Mouse (Mus musculus) gonadal fat pad, adult 2 months (tissue): ENCODE measurements at regions not wholly inside any gene's neighbourhood (a gene's known extent, or its start where the extent isn't known, plus 50 kb on each side); places are given as distances from the start of the nearest gene placed in this dataset.
"Not testable (repeated sequence)": the region's sequence is repeated elsewhere in the genome, so short reads cannot be mapped to it uniquely, and the experiment has no call there.

Source experiments
- DNase-seq: peaks from one replicate; pipeline ENCODE4 v3.0.0-alpha.2; 2012; ENCODE audit warnings: low read depth

DNA sequence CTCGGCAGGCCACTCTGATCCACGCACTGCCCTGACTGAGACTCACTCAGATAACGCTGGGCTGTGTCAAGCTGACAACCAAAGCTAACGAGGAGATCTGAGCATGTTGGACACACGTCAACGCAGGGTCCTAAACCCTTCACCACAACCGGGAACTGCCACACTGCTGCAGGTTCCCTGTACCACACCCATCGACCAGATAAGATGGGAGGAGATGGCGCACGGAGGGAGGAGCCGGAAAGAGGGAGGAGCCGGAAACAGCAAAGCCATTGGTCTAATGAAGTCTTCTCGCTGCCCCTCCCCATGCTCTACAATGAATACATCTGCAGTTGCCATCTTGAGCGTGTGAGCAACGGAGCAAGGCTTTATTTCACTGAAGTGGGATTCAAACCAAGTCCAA, 182.9 kb upstream of the Rpl38 start:
- DNase-seq = no peak

DNA sequence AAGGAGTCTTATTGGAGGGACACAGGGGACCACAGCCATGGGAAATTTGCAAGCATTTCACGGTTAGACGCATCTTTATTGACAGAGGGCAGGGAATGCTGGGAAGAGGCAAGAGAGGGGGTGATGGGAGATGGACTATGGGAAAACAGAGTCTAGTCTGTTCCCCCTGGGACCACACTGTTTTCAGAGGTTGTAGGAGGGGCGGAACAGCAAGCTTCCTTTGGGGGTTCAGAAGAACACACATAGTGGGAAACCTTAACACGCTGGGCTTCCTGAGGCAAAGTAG, 183.7 kb upstream of the Rpl38 start:
- no peak for DNase-seq

DNA sequence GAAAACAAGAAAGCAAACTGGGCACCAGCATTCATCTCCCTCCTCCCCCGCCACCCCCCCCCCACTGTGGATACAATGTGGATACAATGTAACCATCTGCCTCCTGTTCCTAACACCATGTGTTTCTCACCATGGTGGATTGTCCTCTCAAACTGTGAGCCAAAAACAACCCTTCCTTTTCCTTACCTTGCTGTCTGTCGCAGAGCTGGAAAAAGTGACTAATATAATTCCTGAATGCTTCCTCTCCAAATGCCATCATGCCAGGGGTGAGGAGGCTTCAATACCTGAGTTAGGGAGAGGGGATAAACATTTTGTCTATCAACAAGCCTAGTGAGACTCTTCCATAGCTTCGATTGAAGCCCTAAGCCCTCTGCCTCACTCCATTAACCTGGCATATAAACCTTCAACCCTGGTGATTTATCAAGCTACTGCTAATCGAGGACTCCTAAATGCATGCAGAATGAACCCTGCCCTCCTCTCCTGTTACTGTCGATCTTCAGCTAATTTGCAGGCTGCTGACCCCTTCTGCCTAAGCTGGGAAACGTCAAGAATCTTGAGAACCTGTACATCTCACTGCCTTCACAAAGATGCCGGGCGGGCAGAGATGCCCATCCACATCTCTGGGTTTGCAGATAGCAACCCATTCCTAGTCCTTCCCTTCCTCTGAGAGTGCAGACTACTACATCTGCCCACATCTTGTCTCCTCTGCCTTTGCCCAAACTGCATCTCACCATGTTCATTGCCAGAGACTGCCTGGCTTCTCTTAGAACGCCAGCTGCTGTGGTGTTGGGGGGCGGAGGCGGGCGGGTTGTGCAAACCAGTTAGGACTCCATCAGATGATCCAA, 184.3 kb upstream of the Rpl38 start:
- DNase-seq = no peak

DNA sequence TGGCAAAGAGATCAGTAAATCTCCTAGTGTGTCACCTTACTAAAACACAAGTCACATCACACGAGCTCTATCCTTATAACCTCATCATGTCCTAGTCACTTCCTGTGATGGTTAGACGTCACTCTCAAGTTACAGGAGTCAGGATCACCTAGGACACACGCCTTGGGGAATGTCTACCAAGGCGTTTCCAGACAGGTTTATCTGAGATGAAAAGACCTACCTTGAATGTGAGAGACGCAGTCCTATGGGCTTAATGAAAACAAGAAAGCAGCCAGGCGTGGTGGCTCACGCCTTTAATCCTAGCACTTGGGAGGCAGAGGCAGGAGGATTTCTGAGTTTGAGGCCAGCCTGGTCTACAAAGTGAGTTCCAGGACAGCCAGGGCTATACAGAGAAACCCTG, 185.0 kb upstream of the Rpl38 start:
- DNase-seq = not testable (repeated sequence)

DNA sequence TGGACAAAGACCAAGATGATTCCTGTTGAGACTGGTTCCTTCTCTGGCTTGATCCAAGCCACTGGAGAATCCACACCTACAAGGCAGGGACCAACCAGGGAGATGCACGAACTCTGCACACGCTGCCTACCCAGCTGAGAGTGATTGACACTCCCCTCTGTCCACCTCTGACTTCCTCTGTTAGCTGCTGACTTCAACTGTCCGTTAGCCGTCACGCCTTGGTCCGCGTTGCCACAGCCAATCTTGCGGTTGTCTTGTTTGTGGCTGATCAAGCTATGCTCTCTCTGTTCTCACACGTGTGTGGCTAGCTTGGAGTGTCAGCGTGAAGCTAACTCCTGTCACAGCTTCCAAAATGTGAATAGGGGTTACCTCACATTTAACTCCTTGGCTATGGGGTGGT, 186.3 kb upstream of the Rpl38 start:
- DNase-seq = no peak

DNA sequence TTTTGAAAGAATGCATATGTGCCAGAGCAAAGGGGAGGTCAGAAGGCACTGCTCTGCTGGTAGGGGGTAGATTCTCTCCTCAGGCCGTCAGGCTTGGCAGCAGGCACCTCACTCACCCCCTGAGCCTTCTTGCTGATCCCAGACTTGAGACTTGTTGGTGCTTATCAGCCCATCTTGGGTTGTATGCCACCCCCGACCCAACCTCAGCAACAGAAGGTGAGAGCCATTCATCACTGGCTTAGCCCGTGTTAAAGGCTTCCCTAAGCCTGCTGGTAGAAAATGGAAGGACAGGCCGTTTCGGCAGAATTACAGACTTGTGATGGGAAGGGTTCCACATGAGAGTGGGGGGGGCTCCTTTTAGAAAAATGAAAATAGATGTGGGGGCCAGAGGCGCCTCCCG, 187.3 kb upstream of the Rpl38 start:
- DNase-seq = no peak

DNA sequence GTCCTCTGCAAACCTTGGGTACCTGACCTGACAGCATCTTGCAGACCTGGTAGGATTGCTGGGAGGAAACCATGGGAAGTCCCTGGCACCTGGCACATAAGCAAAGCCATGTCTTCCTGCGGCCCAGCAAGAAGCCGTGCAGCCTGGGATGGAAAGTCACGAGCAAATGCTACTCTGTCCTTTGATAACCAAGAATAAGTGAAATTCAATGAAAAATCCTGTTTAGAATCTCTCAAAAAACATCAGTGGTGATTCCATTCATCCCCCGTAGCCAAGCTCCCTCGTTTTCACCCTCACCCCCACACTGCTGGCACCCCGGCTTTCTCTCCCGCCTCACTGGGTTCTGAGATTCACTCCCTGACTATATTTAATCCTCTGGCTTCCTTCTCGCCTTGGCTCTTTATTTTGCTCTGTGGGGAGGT, 188.2 kb upstream of the Rpl38 start:
- DNase-seq = no peak

DNA sequence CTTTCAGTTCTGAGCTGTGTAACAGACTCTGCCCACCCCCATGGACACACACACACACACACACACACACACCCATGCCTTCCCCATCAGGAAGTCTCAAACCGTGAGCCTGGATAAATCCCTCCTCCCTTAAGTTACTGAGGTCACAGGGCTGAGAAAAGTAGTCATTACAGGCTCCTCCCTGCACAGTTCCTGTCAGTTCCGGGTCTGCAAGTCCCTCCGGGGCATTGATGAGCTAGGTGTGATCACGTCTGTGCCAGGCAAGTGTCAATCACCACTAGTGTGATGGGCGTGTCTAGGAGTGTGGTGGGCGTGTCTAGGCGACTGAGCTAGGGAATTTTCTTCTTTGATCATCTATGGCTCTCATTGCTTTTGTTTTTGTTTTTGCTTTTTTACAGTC, 189.6 kb upstream of the Rpl38 start:
- no peak for DNase-seq

DNA sequence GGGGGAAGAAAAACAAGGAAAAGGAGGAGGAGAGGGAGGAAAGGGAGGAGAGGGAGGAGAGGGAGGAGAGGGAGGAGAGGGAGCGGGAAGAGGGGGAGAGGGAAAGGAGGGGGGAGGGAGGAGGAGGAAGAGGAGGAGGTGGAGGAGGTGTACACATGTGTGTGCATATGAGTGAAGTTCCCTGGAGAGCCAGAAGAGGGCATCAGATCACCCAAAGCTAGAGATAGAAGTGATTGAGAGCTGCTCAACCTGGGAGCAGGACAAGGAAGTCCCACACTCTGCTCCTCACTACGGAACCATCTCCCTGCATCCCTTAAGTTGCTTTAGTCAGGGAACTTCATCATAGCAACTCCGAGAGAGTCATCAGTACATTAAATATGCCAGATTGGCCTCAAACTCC, 191.0 kb upstream of the Rpl38 start:
- no peak for DNase-seq

DNA sequence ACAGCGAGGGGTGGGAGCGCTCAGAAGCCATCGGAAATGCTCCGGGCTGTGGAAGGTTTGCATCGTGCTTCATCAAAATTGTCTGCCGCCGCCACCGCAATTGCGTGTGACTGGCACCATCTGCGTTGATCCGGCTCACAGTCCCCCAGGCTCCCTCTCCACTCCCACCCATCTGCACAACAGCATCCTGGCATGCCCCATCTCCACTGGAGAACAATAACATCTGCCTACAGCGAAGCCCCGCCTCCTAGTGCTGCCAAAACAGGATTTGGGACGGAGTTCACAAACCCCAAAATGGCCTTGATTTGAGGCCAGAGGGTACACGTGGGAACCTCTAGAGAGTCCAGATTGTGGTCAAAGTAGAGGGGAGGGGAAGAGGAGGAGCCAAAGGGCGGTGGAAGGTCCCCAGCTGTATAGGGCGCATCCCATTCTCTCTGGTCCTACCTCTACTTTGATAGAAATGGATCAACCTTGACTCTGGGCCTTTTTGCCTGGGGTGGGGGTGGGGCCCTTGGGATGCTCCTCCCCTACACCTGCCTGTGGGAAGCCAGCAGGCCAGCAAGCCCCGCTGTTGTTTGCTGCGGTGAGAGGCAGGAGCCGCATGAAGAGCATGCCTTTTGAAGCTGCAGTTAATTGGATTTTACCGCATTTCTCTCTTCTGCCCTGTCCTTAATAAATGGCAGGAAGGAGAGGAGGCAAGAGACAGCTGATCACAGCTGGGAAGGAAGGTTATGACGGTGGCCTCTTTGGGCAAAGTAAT, 195.6 kb upstream of the Rpl38 start:
- DNase-seq = no peak

DNA sequence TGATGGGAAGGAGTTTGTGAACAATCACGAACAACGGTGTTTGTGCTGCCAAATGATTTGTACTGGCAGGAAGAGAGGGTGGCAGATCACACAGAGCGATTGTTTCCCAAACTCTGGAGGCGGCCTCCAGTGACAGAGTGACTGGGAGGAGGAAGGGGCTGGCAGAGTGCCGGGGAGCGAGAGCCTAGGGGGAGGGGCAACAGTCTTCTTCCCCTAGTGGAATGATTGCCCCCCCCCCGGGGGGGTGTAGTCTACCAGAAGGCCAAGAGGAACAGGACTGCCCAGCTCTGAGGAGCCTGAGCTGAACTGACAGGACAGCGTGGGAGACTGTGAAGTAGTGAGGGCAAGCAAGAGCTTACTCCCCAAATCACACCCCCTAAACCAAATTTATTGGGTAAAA, 199.9 kb upstream of the Rpl38 start:
- DNase-seq = no peak

DNA sequence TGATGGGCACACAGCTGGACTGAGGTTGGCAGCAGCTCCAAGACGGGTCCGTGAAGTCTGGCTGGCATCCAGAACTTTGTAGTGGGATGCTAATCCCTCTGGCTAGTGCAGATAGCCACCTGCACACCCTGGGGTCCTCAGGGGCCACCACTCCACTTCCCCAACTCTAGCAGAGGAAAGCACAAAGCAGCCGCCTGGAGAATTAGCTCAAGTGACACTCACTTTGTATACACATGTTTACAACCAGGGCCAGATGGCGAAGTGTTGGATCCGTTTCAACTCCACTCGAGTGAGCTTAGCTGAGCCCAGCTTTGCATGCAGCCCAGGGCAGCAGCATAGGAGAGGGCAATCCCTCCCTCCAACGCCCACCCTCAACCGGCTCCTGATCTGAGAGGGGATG, 200.5 kb upstream of the Rpl38 start:
- no peak for DNase-seq

DNA sequence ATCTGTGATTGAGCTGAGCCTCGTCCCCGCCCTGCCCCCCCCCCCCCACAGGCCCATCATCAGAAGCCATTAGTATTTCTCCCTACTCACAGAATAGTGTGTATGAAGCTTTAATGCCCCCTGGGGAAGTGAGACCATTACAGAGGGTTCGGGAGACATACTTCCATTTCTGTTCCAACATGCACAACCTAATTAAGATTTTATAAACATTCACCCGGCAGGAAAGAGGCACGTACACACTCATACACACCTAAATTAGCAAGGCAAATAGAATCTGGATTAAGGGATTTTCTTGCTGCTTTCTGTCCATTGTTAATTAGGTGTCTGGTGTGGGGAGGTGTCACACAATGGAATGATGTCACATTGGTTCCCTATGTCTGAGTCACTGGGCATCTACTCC, 202.8 kb upstream of the Rpl38 start:
- DNase-seq = no peak

DNA sequence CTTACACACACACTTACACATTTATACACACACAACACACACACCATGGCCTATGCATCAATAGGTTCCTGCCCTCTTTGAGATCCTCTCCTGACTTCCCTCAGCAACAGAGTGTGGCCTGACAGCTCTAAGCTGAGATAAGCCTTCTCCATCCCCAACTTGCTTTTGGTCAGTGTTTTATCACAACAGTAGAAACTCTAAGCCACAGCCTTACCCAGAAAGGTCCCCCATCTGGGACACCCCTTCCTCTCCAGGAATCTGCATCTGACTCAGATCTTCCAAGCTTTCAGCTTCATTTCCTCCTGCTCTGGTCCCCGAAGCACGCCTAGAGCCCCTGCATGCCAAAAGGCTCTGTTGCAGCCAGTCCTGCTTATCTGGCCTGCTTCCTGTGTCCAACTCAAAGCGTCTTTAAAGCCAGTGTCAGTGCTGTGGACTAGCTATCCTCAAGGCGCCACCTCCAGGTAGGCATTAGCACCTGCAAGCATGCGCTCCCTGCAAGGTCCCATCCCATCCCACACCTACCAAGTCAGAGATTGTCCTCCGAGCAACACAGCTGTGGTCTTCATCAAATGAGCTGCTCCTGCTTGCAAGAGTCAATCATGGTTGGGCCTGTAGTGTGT, 205.5 kb upstream of the Rpl38 start:
- DNase-seq = no peak

DNA sequence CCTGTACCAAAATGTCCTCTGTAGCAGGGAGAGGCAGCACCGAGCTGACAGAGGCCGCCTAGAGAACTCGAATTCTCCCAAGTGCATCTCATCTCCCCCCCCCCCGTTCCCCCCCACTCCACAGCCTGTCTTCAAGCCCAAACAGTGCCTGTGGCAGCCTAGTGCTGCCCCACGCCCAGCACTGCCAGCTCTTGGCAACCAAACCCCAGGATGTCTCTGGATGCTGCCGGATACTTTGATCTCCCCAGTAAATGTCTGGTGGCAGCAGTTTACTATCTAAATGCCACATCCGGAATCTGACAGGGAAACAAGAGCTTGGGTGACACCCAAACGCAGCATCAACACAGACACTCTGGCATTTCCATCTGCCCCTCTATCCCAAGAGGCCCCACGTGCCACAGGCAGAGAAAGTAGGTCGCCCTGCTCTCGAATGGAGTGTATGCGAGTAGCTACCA, 213.4 kb upstream of the Rpl38 start:
- DNase-seq = no peak

DNA sequence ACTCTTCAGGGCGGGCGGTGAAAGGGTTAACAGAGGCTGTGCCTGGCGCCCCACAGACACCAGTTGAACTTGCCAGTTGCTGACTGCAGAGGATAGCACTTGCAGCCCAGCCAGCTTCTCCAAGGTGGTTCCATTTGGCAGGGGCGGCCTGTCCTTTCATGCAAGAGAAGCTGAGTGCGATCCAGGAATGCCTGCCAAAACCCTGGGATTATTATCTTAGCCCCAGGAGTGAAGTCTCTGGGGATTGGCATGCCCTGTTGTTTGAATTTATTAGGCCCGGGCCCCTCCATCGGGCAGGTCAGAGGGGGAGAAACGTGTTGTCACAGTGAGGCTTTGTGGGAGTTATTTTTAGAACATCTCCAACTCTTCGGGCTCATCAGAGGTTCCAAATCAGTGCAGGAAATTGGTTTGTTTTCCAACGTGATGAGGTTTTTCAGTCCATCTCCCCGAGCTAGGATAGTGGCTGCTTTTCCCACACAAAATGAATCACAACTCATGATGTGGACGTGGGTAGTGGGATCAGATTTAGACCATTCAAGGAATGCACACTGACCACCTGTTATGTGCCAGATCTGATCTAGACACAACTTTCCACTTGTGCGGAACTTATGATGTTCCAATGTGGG, 219.4 kb upstream of the Rpl38 start:
- DNase-seq = no peak

DNA sequence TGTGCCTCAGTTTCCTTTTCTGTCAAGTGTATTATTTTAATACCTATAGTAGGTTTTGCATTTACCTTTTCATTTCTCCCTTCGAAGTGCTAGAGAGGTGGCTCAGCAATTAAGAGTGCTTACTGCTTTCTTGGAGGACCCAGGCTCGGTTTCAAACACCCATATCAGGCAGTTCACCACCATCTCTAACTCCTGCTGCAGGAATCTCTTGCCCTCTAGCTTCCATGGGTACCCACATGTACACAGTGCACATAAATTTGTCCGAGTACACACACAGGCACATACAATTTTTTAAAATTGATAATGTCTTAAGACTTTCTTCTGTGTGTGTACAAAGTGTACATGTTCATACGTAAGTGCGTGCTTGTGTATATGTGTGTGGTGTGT, 220.9 kb upstream of the Rpl38 start:
- DNase-seq = no peak

DNA sequence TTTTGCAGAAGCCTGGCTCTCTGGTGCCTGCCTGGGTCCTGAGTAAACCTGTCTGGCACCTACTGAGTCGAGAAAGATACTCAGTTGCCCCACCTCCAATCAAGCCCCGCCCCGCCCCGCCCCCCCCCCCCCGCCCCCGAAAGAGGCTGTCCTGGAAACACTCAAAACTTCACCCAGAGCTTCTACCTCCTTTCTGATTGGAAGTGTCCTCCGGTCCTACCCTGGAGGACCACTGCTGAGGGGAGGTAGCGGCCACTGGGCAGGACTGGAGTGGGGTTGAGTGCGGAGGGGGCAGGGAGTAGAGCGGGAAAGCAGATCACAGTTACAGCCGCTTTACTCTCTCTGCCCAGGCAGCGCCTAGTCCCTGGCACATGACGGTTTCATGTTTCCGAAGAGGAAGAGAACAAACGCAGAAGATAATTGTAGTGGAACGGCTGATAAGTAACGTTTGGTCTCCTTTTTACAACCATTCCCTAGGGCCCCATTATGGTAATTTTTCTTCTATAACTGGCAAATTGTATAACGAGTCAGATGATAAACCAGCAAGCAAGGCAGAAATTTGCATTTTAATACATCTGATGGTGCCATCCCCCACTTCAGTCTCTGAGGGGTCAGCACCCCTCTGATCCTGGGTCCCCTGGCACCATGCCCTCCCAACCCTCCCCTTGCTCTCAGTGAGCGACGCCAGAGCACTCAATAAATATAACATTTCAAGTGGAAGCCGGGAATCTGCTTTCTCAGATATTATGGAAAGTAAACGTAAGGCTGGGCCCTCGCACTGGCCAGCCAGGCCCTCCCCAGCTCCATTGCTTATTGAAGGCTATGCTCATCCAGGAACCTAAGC, 221.5 kb upstream of the Rpl38 start:
- DNase-seq = no peak

DNA sequence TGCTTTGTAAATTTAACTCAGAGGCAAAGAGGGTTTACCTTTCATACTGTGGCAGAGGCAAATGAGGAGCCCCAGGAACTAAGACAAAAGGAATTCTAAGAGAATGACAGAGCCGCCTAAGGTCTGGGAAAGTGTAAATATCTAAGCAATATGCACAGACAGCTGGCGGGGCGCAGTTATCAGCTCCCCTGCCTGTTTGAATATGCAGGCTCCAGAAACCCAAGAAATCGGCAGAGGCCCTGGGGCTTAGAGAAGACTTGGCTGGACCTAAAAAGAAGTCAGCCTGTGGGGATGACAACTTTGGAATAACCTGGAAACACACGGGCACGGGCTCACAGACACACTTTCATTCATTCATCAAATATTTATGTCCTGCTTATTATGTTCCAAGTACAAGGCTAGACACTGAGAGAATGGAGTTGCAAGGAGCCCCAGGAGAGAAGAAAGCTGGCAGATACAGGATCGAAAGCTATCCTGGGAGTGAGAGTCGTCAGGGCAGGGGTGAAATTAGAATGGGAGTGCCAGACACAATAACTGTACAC, 222.2 kb upstream of the Rpl38 start:
- no peak for DNase-seq

DNA sequence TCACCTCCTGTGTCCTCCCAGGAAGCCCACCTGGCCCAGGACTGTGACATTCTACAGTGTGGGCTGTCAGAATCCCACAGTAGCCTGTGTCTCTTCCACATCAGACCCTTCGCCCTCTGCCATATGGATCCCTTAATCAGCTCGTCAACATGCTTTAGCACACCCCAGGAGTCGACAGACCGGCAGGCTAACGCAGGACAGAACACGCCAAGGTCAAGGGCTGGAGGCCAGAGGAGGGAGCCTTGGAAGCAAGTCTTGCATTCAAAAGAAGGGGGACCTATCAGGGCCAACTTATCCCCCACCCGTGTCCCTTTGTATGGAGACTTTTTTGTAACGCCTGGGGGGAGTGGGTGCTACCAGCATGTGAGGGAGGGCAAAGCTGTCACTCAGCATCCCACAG, 224.1 kb upstream of the Rpl38 start:
- no peak for DNase-seq

DNA sequence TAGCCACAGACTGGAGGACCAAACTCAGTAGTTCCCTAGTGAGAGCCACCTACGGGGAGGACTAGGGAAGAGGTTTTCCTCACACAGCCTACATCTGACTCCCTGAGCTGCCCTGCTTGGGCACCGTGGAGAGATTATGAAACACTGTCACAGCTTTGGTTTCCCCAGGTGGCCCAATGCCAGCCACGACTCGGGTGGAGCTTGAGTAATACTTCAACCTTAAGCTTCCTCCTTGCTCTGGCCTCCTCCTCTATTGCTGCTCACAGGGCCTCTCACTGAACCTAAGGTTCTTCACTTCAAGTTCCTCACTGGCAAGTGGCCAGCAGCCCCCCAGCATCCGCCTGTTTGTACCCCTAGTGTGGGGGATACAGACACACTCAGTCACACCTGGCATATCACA, 224.9 kb upstream of the Rpl38 start:
- no peak for DNase-seq
